In genomic region chr2:27311606-27312005, GRCm38 (mm10) we compare ENCODE assay signal across 12 mouse cellular contexts.
DNase-seq lines count a peak whose midpoint lies in the region; ATAC-seq and TF ChIP-seq lines count a peak whose summit lies in the region.
"Had no signal": no experiment of that assay in that cellular context is flagged by ENCODE, and none has a peak within 500 bp of the region (broad histone marks: within the 10 kb centered on the region; RNA-seq: fewer than 3 reads in every experiment).

No protein-coding gene starts in this region.

- 93% methylated on average over 3 of the region's 3 CpGs for WGBS in forebrain, postnatal 0 days

- ATAC-seq in megakaryocyte, adult 5-6 weeks (ENCODE audit: poor library complexity, severe bottlenecking) = peak; percentile 88
- no peak for ATAC-seq in forebrain, postnatal 0 days
- ATAC-seq: CD4-positive, CD25-positive, alpha-beta regulatory T cell, adult 4 months had no signal

- H3K9me3 ChIP-seq in forebrain, postnatal 0 days (ENCODE audit: low read length) = no peaks in the 10 kb centered on the region
- H3K9me3 ChIP-seq: neural tube, embryonic 13.5 days had no signal

- H3K4me3 ChIP-seq in forebrain, postnatal 0 days (ENCODE audit: low read depth, low read length) = no peak overlapping the region
- H3K4me3 ChIP-seq in gastrocnemius, adult 2 months = no peak overlapping the region
- H3K4me3 ChIP-seq: neural tube, embryonic 13.5 days had no signal

- TF ChIP-seq CTCF in forebrain, postnatal 0 days (IDR thresholded peaks at IDR 0.05; ENCODE audit: low read depth) = no peak
- TF ChIP-seq CTCF in gastrocnemius, adult 2 months (IDR thresholded peaks at IDR 0.05) = no peak

- no peaks in the 10 kb centered on the region for H3K27me3 ChIP-seq in splenic B cell, adult 2 months (ENCODE audit: control insufficient read depth, insufficient read depth, low read length, poor library complexity, severe bottlenecking)
- no peaks in the 10 kb centered on the region for H3K27me3 ChIP-seq in forebrain, postnatal 0 days (ENCODE audit: insufficient read depth, low read length)
- H3K27me3 ChIP-seq: neural tube, embryonic 13.5 days had no signal

- no peak overlapping the region for H3K9ac ChIP-seq in forebrain, postnatal 0 days
- H3K9ac ChIP-seq: neural tube, embryonic 13.5 days had no signal

- no peak overlapping the region for H3K27ac ChIP-seq in forebrain, postnatal 0 days (ENCODE audit: low read depth, low read length)
- no peak overlapping the region for H3K27ac ChIP-seq in gastrocnemius, adult 2 months

- no peak overlapping the region for H3K4me2 ChIP-seq in forebrain, postnatal 0 days (ENCODE audit: low read depth)
- H3K4me2 ChIP-seq: neural tube, embryonic 13.5 days had no signal

- intact Hi-C loops in gastrocnemius, adult 2 months (cut with DNase I) = no loop called here

- DNase-seq in layer of hippocampus, adult 9-11 months = peak; percentile 55
- DNase-seq in layer of hippocampus, adult 8-10 months (ENCODE audit: low spot score in 2 of 2) = no peak
- DNase-seq in thymus, postnatal 0 days (ENCODE audit: low spot score) = peak; percentile 23
- no peak for DNase-seq in thymus, postnatal 36 days
- DNase-seq in splenic B cell, adult 2 months (ENCODE audit: low read depth, low spot score) = peak; percentile 95
- DNase-seq in forebrain, postnatal 0 days = no peak
- no peak for DNase-seq in gastrocnemius, adult 2 months
- DNase-seq: layer of hippocampus, postnatal 36 days; midbrain, embryonic 14.5 days had no signal

- H3K4me1 ChIP-seq in forebrain, postnatal 0 days (ENCODE audit: insufficient read depth) = peaks cover 8% of the 10 kb centered on the region; the same call in 1 of the 2 replicates

- no peaks in the 10 kb centered on the region for H3K36me3 ChIP-seq in splenic B cell, adult 2 months (ENCODE audit: control insufficient read depth, insufficient read depth, low read length, poor library complexity, severe bottlenecking)
- no peaks in the 10 kb centered on the region for H3K36me3 ChIP-seq in forebrain, postnatal 0 days (ENCODE audit: insufficient read depth)
- H3K36me3 ChIP-seq: neural tube, embryonic 13.5 days had no signal

Comparison
In these comparisons a context has a peak if more than half of its experiments do, and no peak if none do; other contexts are left out.
1. DNase-seq: peak in layer of hippocampus, adult 9-11 months (single experiment), thymus, postnatal 0 days (single experiment) and splenic B cell, adult 2 months (single experiment); none in layer of hippocampus, adult 8-10 months (0 of 2), thymus, postnatal 36 days (0 of 2), forebrain, postnatal 0 days (single experiment) and gastrocnemius, adult 2 months (single experiment).